Mouse (Mus musculus) forebrain, embryonic 11.5 days (tissue): ENCODE measurements around the gene Heatr4. TPM values are rescaled to one million over a fixed set of nuclear protein-coding genes. Genes with fewer than 3 reads are reported as not detected.
"Not testable (repeated sequence)": the region's sequence is repeated elsewhere in the genome, so short reads cannot be mapped to it uniquely, and the experiment has no call there.

Source experiments
- ATAC-seq: fragments of 200-750 bp; cut with Nextera tagmentation; replicated peaks from 2 replicates; pipeline ENCODE4 v1.8.0; 2017; ENCODE audit warnings: moderate TSS enrichment; ENCODE audit not compliant: low FRiP score
- DNase-seq: peaks from one replicate; pipeline ENCODE4 v3.0.0-alpha.2; 2017; ENCODE audit warnings: low spot score
- H3K27ac ChIP-seq: fragments of 300-500 bp; sonication (generic); 2 replicates; pipeline ENCODE4 v1.5.1; 2014; ENCODE audit warnings: low read depth, low read length
- H3K27me3 ChIP-seq: fragments of 300-500 bp; sonication (generic); 2 replicates; pipeline ENCODE4 v1.6.1; 2014; ENCODE audit warnings: mild to moderate bottlenecking, low read length, mixed read lengths; ENCODE audit not compliant: control insufficient read depth, insufficient read depth
- H3K36me3 ChIP-seq: fragments of 300-500 bp; sonication (generic); 2 replicates; pipeline ENCODE4 v1.6.1; 2014; ENCODE audit warnings: mild to moderate bottlenecking, low read length, moderate library complexity, mixed read lengths; ENCODE audit not compliant: control insufficient read depth, insufficient read depth
- H3K4me1 ChIP-seq: fragments of 300-500 bp; sonication (generic); replicated peaks from 2 replicates; pipeline ENCODE4 v1.6.1; 2014; ENCODE audit warnings: low read length, mixed read lengths; ENCODE audit not compliant: control insufficient read depth, insufficient read depth
- H3K4me2 ChIP-seq: fragments of 300-500 bp; sonication (generic); 2 replicates; pipeline ENCODE4 v1.6.1; 2014; ENCODE audit warnings: low read depth, mild to moderate bottlenecking, low read length, moderate library complexity, mixed read lengths; ENCODE audit not compliant: severe bottlenecking
- H3K4me3 ChIP-seq: fragments of 300-500 bp; sonication (generic); 2 replicates; pipeline ENCODE4 v1.5.1; 2014; ENCODE audit warnings: low read depth, low read length
- H3K9ac ChIP-seq: fragments of 300-500 bp; sonication (generic); 2 replicates; pipeline ENCODE4 v1.6.1; 2014; ENCODE audit warnings: low read length
- H3K9me3 ChIP-seq: fragments of 300-500 bp; sonication (generic); 2 replicates; pipeline ENCODE4 v1.6.1; 2016; ENCODE audit warnings: low read length, mixed read lengths; ENCODE audit not compliant: control insufficient read depth
- WGBS: fragments of 180-500 bp; shearing (Covaris S2); extraction: QIAGEN DNeasy Blood & Tissue Kit; methylation state at CpG from one replicate; pipeline ENCODE4 v1.1.7; 2014; 5-methylcytosine and 5-hydroxymethylcytosine counted together
- polyA plus RNA-seq: library from polyadenylated mRNA; unstranded; fragments of >200 nt; fragmentation: Nextera tagmentation; extraction: Ambion mirVana; gene quantifications from 2 replicates; pipeline ENCODE4 v1.2.1, GENCODE M21; 2014

The Heatr4 gene
- not detected in 2 replicates for polyA plus RNA-seq

GRCm38 (mm10) chr12:83984752-83985151 is at the start of gene Heatr4:
Gene Heatr4 (minus strand): TSS chr12:83984852.
- WGBS = 72% methylated on average over 4 of the region's 4 CpGs
- no peak for ATAC-seq
- Histone ChIP-seq H3K27ac (no peak within 1 kb of the TSS), H3K27me3 (no peaks in the 10 kb centered on the region), H3K9ac (no peak within 1 kb of the TSS), H3K4me2 (no peak within 1 kb of the TSS), H3K4me3 (no peak within 1 kb of the TSS), H3K36me3 (no peaks in the 10 kb centered on the region), H3K4me1 (0 out of 2 replicates have a peak, but pooled peaks cover 3% of the 10 kb centered on the region), H3K9me3 (no peaks in the 10 kb centered on the region)
- no peak for DNase-seq

GRCm38 (mm10) chr12:84034108-84034507 is 49.5 kb upstream of the Heatr4 start:
- ATAC-seq = no peak
- Histone ChIP-seq H3K4me2 (no peak overlapping the region), H3K9ac (no peak overlapping the region), H3K4me3 (no peak overlapping the region), H3K9me3 (no peaks in the 10 kb centered on the region), H3K27me3 (no peaks in the 10 kb centered on the region), H3K36me3 (no peaks in the 10 kb centered on the region), H3K4me1 (no peaks in the 10 kb centered on the region), H3K27ac (no peak overlapping the region)
- DNase-seq = no peak
- 86% methylated on average over 4 of the region's 4 CpGs for WGBS

- H3K4me2 ChIP-seq, H3K4me3 ChIP-seq, H3K4me1 ChIP-seq, DNase-seq, ATAC-seq, H3K27ac ChIP-seq, H3K9me3 ChIP-seq, H3K27me3 ChIP-seq, H3K36me3 ChIP-seq, H3K9ac ChIP-seq: not testable (repeated sequence)
- 83% methylated on average over 2 of the region's 2 CpGs for WGBS
These were observed 48.6 kb upstream of the Heatr4 start for GRCm38 (mm10) chr12:84033302-84033701.

GRCm38 (mm10) chr12:84032854-84033253 is 48.2 kb upstream of the Heatr4 start:
- Histone ChIP-seq H3K27me3 (no peaks in the 10 kb centered on the region), H3K9me3 (no peaks in the 10 kb centered on the region), H3K9ac (no peak overlapping the region), H3K4me3 (no peak overlapping the region), H3K27ac (no peak overlapping the region), H3K36me3 (no peaks in the 10 kb centered on the region), H3K4me2 (no peak overlapping the region), H3K4me1 (no peaks in the 10 kb centered on the region)
- DNase-seq (no peak), ATAC-seq (no peak)
- WGBS = 93% methylated on average over 4 of the region's 4 CpGs

- H3K36me3 ChIP-seq = no peaks in the 10 kb centered on the region
- DNase-seq = peak; percentile 78
- H3K4me3 ChIP-seq = no peak overlapping the region
- H3K9ac ChIP-seq = no peak overlapping the region
- no peak for ATAC-seq
- H3K4me1 ChIP-seq = no peaks in the 10 kb centered on the region
- 74% methylated on average over 4 of the region's 4 CpGs for WGBS
- no peak overlapping the region for H3K4me2 ChIP-seq
- no peaks in the 10 kb centered on the region for H3K27me3 ChIP-seq
- H3K9me3 ChIP-seq = no peaks in the 10 kb centered on the region
- no peak overlapping the region for H3K27ac ChIP-seq
These were observed 46.1 kb upstream of the Heatr4 start for GRCm38 (mm10) chr12:84030659-84031332.

GRCm38 (mm10) chr12:84029043-84029442 is 44.4 kb upstream of the Heatr4 start:
- not testable (repeated sequence) for H3K36me3 ChIP-seq, H3K4me3 ChIP-seq, H3K27me3 ChIP-seq, H3K4me1 ChIP-seq, H3K4me2 ChIP-seq, H3K9me3 ChIP-seq, H3K9ac ChIP-seq, H3K27ac ChIP-seq, DNase-seq, ATAC-seq
- 68% methylated on average over 1 of the region's 1 CpGs for WGBS

- WGBS = 53% methylated on average over 3 of the region's 3 CpGs
- H3K36me3 ChIP-seq, H3K4me2 ChIP-seq: not testable (repeated sequence)
These were observed 43.7 kb upstream of the Heatr4 start for GRCm38 (mm10) chr12:84028328-84028727.

GRCm38 (mm10) chr12:84025888-84026287 is 41.2 kb upstream of the Heatr4 start:
- DNase-seq (no peak), ATAC-seq (no peak)
- no peak overlapping the region for H3K4me2 ChIP-seq
- no peaks in the 10 kb centered on the region for H3K4me1 ChIP-seq
- H3K36me3 ChIP-seq = no peaks in the 10 kb centered on the region
- H3K9ac ChIP-seq = no peak overlapping the region
- H3K27ac ChIP-seq = no peak overlapping the region
- no peak overlapping the region for H3K4me3 ChIP-seq
- no peaks in the 10 kb centered on the region for H3K9me3 ChIP-seq
- H3K27me3 ChIP-seq = no peaks in the 10 kb centered on the region
- 87% methylated on average over 7 of the region's 7 CpGs for WGBS

More at GRCm38 (mm10) chr12:84028328-84028727, 43.7 kb upstream of the Heatr4 start:
- H3K27ac ChIP-seq, H3K9me3 ChIP-seq, H3K4me1 ChIP-seq, H3K4me3 ChIP-seq, ATAC-seq, H3K27me3 ChIP-seq, DNase-seq, H3K9ac ChIP-seq: not testable (repeated sequence)
